Mouse (Mus musculus): ENCODE data around the gene Cyp26b1.

Gene Cyp26b1

DNA sequence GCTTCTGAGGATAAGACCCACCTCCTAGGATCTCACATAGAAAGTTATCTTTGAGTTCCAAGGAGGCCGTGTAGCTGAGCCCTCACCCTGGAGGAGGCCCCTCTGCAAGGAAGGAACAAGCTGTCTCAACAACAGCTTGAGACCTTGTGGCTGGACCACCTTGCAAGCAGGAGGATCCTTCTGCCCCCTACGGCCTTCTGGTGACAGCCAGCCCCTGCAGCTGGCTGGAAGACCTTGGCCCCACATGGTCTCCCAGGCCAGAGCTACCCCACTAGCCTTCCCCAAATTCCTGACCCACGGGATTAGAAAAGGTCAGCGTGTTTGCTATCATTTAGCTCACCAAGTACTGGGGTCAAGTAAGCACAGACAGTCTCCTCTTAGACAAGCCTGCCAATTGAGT, 30.8 kb downstream of the Cyp26b1 start:
- DNase-seq (ENCODE audit: low spot score): no peak

GRCm38 (mm10) chr6:84561171-84561570, 32.5 kb downstream of the Cyp26b1 start:
- no peak for DNase-seq (ENCODE audit: low spot score)

- no peak for DNase-seq (ENCODE audit: low spot score)
Measured at GRCm38 (mm10) chr6:84549852-84550437, 43.8 kb downstream of the Cyp26b1 start.

DNA sequence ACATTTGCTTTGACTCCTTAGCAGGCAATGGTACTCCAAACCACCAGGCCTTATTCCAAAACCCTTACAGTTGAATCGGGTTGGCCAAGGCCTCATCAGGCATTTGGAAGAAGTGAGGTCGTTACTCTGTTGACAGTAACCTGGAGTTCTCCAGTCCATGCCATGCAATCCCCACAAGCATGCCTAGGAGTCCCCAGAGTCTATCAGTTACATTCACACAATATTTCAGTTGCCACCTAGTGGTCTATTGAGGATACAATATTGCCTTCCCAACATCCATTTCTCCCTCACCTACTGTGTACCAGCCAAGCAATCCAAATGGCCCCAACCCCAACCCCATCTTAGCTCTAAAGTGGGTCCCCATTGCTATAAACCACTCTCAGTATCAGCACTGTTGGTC, 48.3 kb downstream of the Cyp26b1 start:
- no peak for DNase-seq (ENCODE audit: low spot score)

GRCm38 (mm10) chr6:84544359-84544758, 49.3 kb downstream of the Cyp26b1 start:
- no peak for DNase-seq (ENCODE audit: low spot score)

GRCm38 (mm10) chr6:84543516-84543915, 50.2 kb downstream of the Cyp26b1 start:
- DNase-seq (ENCODE audit: low spot score): no peak

DNA sequence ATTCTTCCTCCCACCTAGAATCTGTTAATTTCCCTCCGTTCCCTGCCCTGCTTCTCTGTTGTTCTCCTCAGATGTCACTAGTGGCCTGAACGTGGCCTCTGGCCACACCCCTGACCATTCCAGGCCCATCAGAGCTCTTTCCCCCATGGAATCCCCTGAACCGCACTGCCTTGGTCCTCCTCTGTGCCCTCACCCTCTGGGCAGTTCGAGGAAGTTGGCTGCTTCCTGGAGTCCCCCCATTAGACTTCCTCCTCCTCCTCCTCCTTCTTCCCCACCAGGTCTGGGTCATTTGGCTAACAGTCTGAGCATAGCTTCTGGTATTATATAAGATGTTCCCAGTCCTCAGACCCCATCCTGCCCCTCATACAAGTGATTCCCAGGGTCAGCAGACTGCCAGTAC, 53.8 kb downstream of the Cyp26b1 start:
- no peak for DNase-seq (ENCODE audit: low spot score)

GRCm38 (mm10) chr6:84538681-84539080, 55.0 kb downstream of the Cyp26b1 start:
- DNase-seq (ENCODE audit: low spot score): no peak

DNA sequence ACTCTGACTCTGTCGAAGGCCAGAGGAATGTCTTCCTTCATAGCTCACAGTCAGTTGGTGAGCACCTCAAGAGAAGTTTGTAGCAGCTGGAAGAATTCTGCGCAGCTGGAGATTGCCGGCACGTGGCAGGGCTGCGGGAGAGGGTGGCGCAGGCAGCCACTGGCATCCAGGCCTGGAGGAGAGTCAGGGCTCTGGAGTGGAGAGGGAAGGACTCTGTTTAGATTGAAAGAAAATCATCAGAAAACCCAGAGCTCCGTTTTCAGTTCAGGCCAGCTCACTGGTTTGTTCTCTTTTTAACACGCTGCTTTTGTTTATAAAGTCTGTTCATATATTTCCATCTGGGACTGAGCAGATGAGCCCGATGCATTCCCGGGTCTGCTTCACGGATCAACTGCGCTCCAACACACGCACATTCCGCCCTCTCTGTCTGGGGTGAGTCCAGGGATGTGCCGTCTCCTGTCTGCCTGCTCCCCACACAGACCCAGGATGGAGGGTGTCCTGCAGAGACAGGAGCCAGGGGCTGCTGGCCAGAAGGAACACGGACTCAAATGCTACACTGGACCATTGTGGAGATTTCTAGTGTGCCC, 56.0 kb downstream of the Cyp26b1 start:
- no peak for DNase-seq (ENCODE audit: low spot score)

DNA sequence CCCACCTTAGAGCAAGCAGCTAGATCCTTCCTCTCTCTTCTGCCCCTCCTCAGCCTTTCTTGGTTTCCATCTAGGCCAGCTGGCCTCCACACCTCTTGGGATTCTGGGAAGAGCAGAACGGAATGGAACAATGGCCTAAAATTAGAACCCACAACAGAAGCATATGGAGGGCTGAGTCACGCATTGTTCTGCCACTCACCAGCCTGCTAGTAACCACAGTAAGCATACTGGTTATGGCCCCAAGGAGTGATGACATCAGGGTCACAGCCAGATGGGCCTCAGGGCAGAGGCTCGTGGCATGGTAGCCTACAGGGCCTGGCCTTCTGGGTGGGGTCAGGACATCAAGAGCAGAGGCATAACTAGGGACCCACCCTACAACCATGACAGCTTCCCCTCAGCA, 58.8 kb downstream of the Cyp26b1 start:
- DNase-seq (ENCODE audit: low spot score): no peak

GRCm38 (mm10) chr6:84529912-84530311, 63.8 kb downstream of the Cyp26b1 start:
- DNase-seq (ENCODE audit: low spot score): no peak

DNA sequence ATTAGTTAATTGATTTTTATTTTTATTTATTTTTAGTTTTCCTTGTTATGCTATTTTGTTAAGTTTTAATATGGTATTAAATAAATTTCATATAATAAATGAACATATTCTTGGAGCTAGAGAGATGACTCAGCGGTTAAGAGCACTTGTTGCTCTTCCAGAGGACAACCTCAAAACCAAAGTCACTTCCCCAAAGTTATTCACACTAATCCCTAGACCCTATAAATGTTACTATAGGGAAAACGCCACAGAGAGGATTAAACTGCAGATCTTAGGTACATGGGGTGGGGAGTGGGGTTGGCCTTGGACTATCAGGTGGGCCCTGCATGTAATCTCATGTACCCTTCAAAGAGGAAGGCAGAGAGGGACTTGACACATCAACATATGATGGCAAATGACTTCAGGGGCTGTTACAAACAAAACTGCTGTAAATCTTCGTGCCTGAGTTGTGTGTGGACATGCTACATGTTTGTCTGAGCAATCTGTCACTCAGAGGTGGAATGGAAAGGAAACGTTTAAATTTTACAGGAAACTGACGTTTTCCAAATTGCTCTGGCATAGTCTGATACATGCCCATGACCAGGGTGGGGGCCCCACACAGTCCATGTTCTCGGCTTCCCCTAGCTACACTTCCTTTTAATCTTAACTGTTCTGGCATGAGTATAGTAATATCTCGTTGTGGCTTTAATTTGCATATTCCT, 68.7 kb downstream of the Cyp26b1 start:
- no peak for DNase-seq (ENCODE audit: low spot score)

All from ovary, adult 18-20 months (tissue).